ENCODE assay signal across 11 mouse cellular contexts in the genomic region with DNA sequence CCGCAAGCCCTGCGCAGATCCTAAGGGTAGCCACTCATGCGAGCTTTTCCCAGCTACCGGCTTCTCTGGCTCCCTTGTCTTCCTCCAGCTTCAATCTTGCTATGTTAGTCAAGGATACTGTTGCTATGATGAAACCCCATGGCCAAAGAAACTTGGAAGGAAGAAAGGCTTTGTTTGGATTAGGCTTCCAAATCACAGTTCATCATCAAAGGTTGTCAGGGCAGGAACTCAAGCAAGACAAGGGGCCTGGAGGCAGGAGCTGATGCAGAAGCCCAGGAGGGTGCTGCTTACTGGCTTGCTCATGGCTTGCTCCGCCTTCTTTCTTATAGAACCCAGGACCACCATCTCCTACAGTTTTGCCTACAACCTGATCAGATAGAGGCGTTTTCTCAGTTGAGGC.
"Had no signal": no experiment of that assay in that cellular context is flagged by ENCODE, and none has a peak within 500 bp of the region (broad histone marks: within the 10 kb centered on the region; RNA-seq: fewer than 3 reads in every experiment).

No protein-coding gene starts in this region.

- H3K27me3 ChIP-seq: intestine, embryonic 15.5 days; liver, embryonic 13.5 days had no signal

- H3K4me3 ChIP-seq: intestine, embryonic 15.5 days; left cerebral cortex, adult 2 months; limb, embryonic 10.5 days; liver, embryonic 13.5 days had no signal

- H3K9ac ChIP-seq: intestine, embryonic 15.5 days; liver, embryonic 13.5 days; liver, postnatal 0 days had no signal

- H3K4me1 ChIP-seq: intestine, embryonic 15.5 days; liver, embryonic 13.5 days had no signal

- H3K36me3 ChIP-seq: liver, embryonic 13.5 days had no signal

- H3K9me3 ChIP-seq: intestine, embryonic 15.5 days; limb, embryonic 10.5 days; liver, embryonic 13.5 days had no signal

- H3K4me2 ChIP-seq: intestine, embryonic 15.5 days; liver, embryonic 13.5 days had no signal

- H3K27ac ChIP-seq: intestine, embryonic 15.5 days; left cerebral cortex, adult 2 months; limb, embryonic 10.5 days; liver, embryonic 13.5 days had no signal

- DNase-seq: kidney, adult 18-20 months; kidney, postnatal 10 days; kidney, postnatal 4 days; liver, embryonic 13.5 days; liver, postnatal 0 days; right cerebral cortex, adult 18-20 months; right cerebral cortex, postnatal 25 days; thymus, postnatal 36 days had no signal

- ATAC-seq: liver, postnatal 0 days had no signal
